Mouse (Mus musculus): ENCODE results near the gene Cmtr2. TPM values are rescaled to one million over a fixed set of nuclear protein-coding genes. Genes with fewer than 3 reads are reported as not detected.
A peak's percentile ranks its signal among the peaks of the same experiment; 100 is the strongest.

Cmtr2 gene
- total RNA-seq, 2 experiments from 2014 or later: 6.6 to 7.0 TPM

DNA sequence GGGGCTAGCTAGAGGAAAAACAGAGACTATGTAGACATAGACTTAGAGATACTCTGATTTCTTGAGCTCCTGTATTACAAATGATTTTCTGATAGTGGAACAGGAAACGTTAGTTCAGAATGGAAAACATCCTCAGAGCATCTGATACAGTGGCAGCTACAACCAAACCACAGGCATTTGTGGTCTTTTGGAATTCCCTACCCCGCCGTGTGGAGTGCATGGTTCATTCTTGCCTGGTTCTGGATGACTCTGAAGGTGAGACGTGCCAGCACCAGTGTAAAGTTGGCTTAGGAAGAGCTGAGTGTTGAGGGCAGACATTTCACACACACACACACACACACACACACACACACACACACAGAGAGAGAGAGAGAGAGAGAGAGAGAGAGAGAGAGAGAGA, 38.5 kb downstream of the Cmtr2 start:
- no peak for DNase-seq (ENCODE audit: low spot score in 2 of 2)

DNA sequence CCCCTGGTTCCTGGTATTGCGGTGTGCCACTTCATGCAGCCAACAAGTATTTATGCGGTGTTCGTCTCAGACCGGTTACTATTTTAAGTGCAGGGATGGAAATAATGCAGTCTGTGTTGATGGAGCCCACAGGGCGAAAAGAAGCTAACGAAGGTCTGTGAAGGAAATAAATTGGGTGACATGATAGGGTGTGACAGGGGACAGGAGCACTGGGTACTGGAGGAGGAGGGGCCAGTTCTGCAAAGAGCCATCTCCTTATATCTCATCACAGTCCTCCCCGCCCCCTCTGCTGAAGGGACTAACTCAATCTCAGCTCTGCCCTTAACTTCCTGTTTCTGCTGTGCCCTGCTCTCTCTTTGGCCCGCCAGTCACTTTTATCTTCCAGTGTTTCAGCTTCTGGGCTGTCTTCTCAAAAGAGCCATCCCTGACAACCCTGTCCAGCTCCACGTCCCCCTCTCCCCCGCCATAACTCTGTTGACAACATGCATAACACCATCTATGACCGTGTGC, 50.4 kb downstream of the Cmtr2 start:
- no peak for DNase-seq (ENCODE audit: low spot score in 2 of 2)

DNA sequence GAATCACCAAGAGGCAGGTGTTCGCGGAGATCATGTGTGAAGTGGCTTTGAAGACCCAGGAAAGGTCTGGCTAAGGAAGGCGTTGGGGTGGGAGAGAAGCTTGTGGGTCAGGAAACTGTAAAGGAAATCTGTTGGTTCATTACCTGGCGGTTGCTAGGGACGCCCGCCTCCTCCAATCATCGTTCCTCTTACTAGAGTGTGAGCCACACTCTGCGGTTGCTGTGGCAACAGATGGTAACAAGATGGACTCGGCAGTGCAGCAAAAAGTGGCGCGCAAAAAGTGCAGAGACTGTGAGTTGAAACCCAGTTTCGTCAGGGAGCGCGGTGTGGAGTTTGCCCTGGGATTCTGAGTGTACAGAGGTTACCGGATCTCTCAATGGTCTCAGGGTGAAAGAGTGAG, 51.3 kb downstream of the Cmtr2 start, which contains the start of gene Hydin:
Gene Hydin (plus strand): TSS at position 237 of the 400 bp plus-strand sequence.
- DNase-seq (ENCODE audit: low spot score in 2 of 2): peak; percentile 76 to 89

DNA sequence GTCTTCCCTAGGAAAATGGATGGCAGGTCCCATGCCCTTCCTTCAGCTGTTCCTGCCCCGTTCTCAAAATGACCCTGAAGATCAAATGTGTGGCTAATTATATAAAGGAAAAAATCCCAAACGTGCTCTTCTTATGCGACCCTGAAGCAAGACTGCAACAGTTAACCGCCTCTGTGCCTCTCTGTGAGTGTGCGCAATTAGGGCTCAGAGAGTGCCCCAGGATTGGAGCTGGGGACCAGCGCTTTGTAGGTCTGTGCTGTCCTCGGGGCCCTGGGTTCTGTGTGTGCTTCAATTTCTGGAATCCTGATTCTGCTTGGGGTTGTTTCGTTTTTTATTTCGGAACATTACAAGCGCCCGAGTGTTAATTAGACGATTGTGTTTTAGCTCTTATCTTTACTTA, 51.8 kb downstream of the Cmtr2 start:
- no peak for DNase-seq (ENCODE audit: low spot score in 2 of 2)

DNA sequence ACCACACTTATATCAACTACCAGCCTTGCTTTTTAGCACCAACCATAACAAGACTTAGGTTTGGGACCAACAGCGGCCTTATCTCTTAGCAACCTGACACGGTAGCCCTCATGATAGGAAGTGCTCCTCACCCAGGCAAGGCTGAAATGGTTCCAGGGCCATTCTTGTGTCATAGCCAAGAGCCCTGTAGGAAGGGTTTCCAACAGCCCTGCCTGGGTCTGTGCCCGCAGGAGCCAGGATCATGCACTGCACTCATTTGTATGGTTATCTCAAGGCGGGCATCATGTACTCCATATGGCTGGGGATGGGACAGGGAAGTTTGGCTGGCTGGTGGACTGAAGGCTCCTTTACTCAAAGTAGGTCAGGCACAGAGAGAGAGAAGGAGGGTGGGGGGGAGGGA, 55.2 kb downstream of the Cmtr2 start:
- DNase-seq (ENCODE audit: low spot score in 2 of 2): no peak

DNA sequence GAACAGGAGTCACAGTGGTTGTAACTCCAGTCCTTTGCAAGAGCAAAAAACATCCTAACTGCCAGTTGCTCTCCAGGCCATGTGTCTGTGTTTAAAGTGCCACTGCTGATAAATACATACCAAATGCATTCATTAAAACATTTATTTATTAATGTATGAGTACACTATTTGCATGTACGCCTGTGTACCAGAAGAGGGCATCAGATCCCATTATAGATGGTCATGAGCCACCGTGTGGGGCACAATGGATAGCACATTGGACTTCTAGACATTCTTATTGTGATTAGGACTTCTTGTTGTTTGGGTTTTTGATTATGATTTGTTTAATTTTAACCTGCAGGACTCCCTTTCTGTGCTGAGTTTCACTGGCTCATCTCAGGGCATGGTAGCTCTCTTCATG, 57.9 kb downstream of the Cmtr2 start:
- no peak for DNase-seq (ENCODE audit: low spot score in 2 of 2)

Other genes with a start within 250 kb of the Cmtr2 start
- gene Tat, start 225.2 kb upstream of the Cmtr2 start, total RNA-seq (2021): under 1 TPM; 0.12 to 0.15 TPM
- gene Chst4, start 175.9 kb upstream of the Cmtr2 start, total RNA-seq (2021): not detected
- 10 to 100 TPM; 24.9 to 27.7 TPM for gene Zfp612, start 135.9 kb upstream of the Cmtr2 start, total RNA-seq (2021)
- not detected for gene Gm21964, start 114.5 kb upstream of the Cmtr2 start, total RNA-seq (2021)
- gene Gm17720, start 112.9 kb upstream of the Cmtr2 start, total RNA-seq (2021): not detected
- gene Calb2, start 47.5 kb upstream of the Cmtr2 start, total RNA-seq (2021): 10 to 100 TPM; 28.5 to 45.8 TPM
- under 1 TPM; 0.41 to 0.64 TPM for gene Hydin, start 51.3 kb downstream of the Cmtr2 start, total RNA-seq (2021)

Data from layer of hippocampus, adult 18-20 months (tissue).